Mouse (Mus musculus) B cell, adult 2 months (primary cell): Measurements from ENCODE around the gene Kifc3.

ENCODE experiments used
- DNase-seq, 2 experiments: peaks; one replicate each; pipeline ENCODE4 v3.0.0; 2022

Kifc3 gene

GRCm38 (mm10) chr8:95128750-95129260 lies 73.8 kb downstream of the Kifc3 start:
- no peak for DNase-seq

GRCm38 (mm10) chr8:95127658-95128057 lies 75.0 kb downstream of the Kifc3 start:
- DNase-seq = peak; percentile 31 to 50

- DNase-seq = no peak
These were observed 76.1 kb downstream of the Kifc3 start for GRCm38 (mm10) chr8:95126497-95126896.

GRCm38 (mm10) chr8:95123455-95123854 lies 79.2 kb downstream of the Kifc3 start:
- DNase-seq = no peak

- no peak for DNase-seq
These were observed 88.9 kb downstream of the Kifc3 start for GRCm38 (mm10) chr8:95113750-95114149.

GRCm38 (mm10) chr8:95113108-95113507 lies 89.5 kb downstream of the Kifc3 start:
- no peak for DNase-seq

GRCm38 (mm10) chr8:95112594-95112993 lies 90.0 kb downstream of the Kifc3 start:
- DNase-seq = no peak

- DNase-seq = no peak
These were observed 95.3 kb downstream of the Kifc3 start for GRCm38 (mm10) chr8:95107306-95107705.

- no peak for DNase-seq
These were observed 100.6 kb downstream of the Kifc3 start for GRCm38 (mm10) chr8:95101972-95102371.

- peak; percentile 55 to 58 for DNase-seq
These were observed 103.6 kb downstream of the Kifc3 start for GRCm38 (mm10) chr8:95099009-95099408.

- DNase-seq = no peak
These were observed 109.0 kb downstream of the Kifc3 start for GRCm38 (mm10) chr8:95093574-95093973.

GRCm38 (mm10) chr8:95085432-95086141 lies 117.0 kb downstream of the Kifc3 start:
- no peak for DNase-seq

- DNase-seq = no peak
These were observed 117.7 kb downstream of the Kifc3 start for GRCm38 (mm10) chr8:95084744-95085431.

GRCm38 (mm10) chr8:95084261-95084660 lies 118.4 kb downstream of the Kifc3 start:
- no peak for DNase-seq

GRCm38 (mm10) chr8:95081650-95082049 lies 121.0 kb downstream of the Kifc3 start:
- no peak for DNase-seq

- DNase-seq = peak; percentile 94 to 97
These were observed 122.0 kb downstream of the Kifc3 start, which contains the start of gene Katnb1 for GRCm38 (mm10) chr8:95080381-95081341. TSS of gene Katnb1 (plus strand) at chr8:95081186.

- no peak for DNase-seq
These were observed 123.3 kb downstream of the Kifc3 start for GRCm38 (mm10) chr8:95079305-95079704.

- DNase-seq = no peak
These were observed 124.6 kb downstream of the Kifc3 start for GRCm38 (mm10) chr8:95078055-95078454.

- DNase-seq = no peak
These were observed 126.5 kb downstream of the Kifc3 start for GRCm38 (mm10) chr8:95076151-95076550.

- no peak for DNase-seq
These were observed 127.1 kb downstream of the Kifc3 start for GRCm38 (mm10) chr8:95075504-95075903.

- DNase-seq = peak; percentile 77 to 78
These were observed 135.0 kb downstream of the Kifc3 start for GRCm38 (mm10) chr8:95067582-95067981.

- no peak for DNase-seq
These were observed 138.1 kb downstream of the Kifc3 start for GRCm38 (mm10) chr8:95064531-95064930.
